Mouse (Mus musculus) olfactory bulb, adult 2 months (tissue): ENCODE measurements around the gene Dnmt3l.

Source experiments
- CTCF ChIP-seq: fragments of 200-500 bp; IDR thresholded peaks from 2 replicates; pipeline ENCODE4 v1.5.1; 2012; ENCODE audit warnings: low read depth, mild to moderate bottlenecking, low read length, moderate library complexity; ENCODE audit not compliant: insufficient read depth
- POLR2A ChIP-seq: fragments of 200-500 bp; IDR thresholded peaks from 2 replicates; pipeline ENCODE4 v1.6.1; 2012; ENCODE audit warnings: mild to moderate bottlenecking, low read depth, low read length, moderate library complexity; ENCODE audit not compliant: insufficient read depth

DNA sequence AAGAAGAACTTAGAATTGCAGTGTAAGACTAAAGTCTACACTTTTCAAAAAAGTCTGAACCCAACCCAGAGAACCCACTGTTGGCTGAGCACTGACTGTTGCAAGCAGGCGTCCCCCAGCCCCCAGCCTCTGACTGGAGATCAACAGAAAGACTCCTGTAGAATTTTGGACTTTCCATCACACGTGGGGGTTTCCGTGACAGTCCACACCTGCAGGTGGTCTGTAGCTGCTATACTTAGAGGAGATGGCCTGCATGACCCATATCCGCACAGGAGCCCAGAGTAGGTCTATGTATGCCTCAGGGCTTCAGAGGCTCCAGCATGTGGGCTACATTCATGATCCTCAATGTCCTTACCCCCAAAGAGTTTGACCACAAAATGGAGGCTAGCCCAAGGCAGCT, 4.6 kb downstream of the Dnmt3l start:
- TF ChIP-seq POLR2A (no peak), CTCF (no peak)
